In the genomic region with DNA sequence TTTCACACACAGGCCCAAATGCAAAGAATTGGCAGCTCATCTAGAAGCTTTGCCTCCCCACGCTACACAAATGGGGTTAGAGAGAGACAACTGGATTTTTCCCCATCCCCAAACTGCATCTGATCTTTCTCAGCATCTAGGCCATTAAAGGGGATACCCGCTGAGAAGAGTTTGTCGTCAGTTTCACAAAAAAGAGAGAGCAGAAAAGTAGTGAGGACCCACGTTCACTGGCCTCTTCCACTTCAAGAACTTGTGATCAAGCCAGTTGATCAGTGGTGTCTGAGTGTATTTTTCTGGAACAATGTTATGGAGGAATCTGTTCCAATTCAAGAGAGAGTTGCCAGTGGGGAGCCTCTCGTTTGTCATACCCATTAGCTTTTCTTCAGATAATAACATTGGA, we compare ENCODE assay signal across 8 mouse cellular contexts. TPM values are rescaled to one million over a fixed set of nuclear protein-coding genes. Genes with fewer than 3 reads are reported as not detected.
DNase-seq lines count a peak whose midpoint lies in the region; ATAC-seq lines count a peak whose summit lies in the region.
"Had no signal": no experiment of that assay in that cellular context is flagged by ENCODE, and none has a peak within 500 bp of the region (broad histone marks: within the 10 kb centered on the region; RNA-seq: fewer than 3 reads in every experiment).

No protein-coding gene starts in this region.

- under 1% methylated on average over 5 of the region's 5 CpGs for WGBS in forebrain, embryonic 12.5 days
- 9% methylated on average over 5 of the region's 5 CpGs for WGBS in limb, embryonic 13.5 days
- 4% methylated on average over 5 of the region's 5 CpGs for WGBS in stomach, embryonic 15.5 days

- ATAC-seq in megakaryocyte, adult 5-6 weeks (ENCODE audit: poor library complexity, severe bottlenecking) = no peak
- ATAC-seq in forebrain, embryonic 12.5 days (ENCODE audit: low FRiP score) = no peak
- ATAC-seq in limb, embryonic 13.5 days (ENCODE audit: low FRiP score, low read depth) = no peak
- ATAC-seq in stomach, embryonic 15.5 days (ENCODE audit: insufficient read depth, low FRiP score, low read depth) = no peak
- ATAC-seq in erythroid progenitor cell, adult 5-6 weeks (replicated peaks; ENCODE audit: low FRiP score, poor library complexity, severe bottlenecking) = no peak

- peak overlapping the region; percentile 66 for H3K4me2 ChIP-seq in forebrain, embryonic 12.5 days
- peak overlapping the region; percentile 72 for H3K4me2 ChIP-seq in limb, embryonic 13.5 days (replicated peaks)
- H3K4me2 ChIP-seq in stomach, embryonic 15.5 days = peak overlapping the region; percentile 55

- H3K27ac ChIP-seq in forebrain, embryonic 12.5 days = peak overlapping the region; percentile 76
- no peak overlapping the region; the same call in 1 of the 2 replicates for H3K27ac ChIP-seq in limb, embryonic 13.5 days
- H3K27ac ChIP-seq in stomach, embryonic 15.5 days = peak overlapping the region; percentile 49; the same call in 1 of the 2 replicates

- no peaks in the 10 kb centered on the region for H3K9me3 ChIP-seq in megakaryocyte, embryonic 14.5 days
- H3K9me3 ChIP-seq in forebrain, embryonic 12.5 days = no peaks in the 10 kb centered on the region
- H3K9me3 ChIP-seq in limb, embryonic 13.5 days = no peaks in the 10 kb centered on the region
- H3K9me3 ChIP-seq in stomach, embryonic 15.5 days = no peaks in the 10 kb centered on the region

- H3K4me1 ChIP-seq in megakaryocyte, embryonic 14.5 days = peaks cover 32% of the 10 kb centered on the region
- peaks cover 41% of the 10 kb centered on the region for H3K4me1 ChIP-seq in forebrain, embryonic 12.5 days
- peaks cover 39% of the 10 kb centered on the region for H3K4me1 ChIP-seq in limb, embryonic 13.5 days
- H3K4me1 ChIP-seq in stomach, embryonic 15.5 days = peaks cover 16% of the 10 kb centered on the region; the same call in 1 of the 2 replicates

- H3K9ac ChIP-seq in forebrain, embryonic 12.5 days = peak overlapping the region; percentile 97
- peak overlapping the region; percentile 92 for H3K9ac ChIP-seq in limb, embryonic 13.5 days
- H3K9ac ChIP-seq in stomach, embryonic 15.5 days = peak overlapping the region; percentile 41; the same call in 1 of the 2 replicates

- DNase-seq in thymus, postnatal 0 days (ENCODE audit: low spot score) = no peak
- DNase-seq: kidney, adult 9 months had no signal

- peaks cover 8% of the 10 kb centered on the region for H3K36me3 ChIP-seq in megakaryocyte, embryonic 14.5 days (replicated peaks; ENCODE audit: low read length)
- no peaks in the 10 kb centered on the region for H3K36me3 ChIP-seq in forebrain, embryonic 12.5 days (replicated peaks)
- H3K36me3 ChIP-seq in limb, embryonic 13.5 days = no peaks in the 10 kb centered on the region
- no peaks in the 10 kb centered on the region for H3K36me3 ChIP-seq in stomach, embryonic 15.5 days

- no peaks in the 10 kb centered on the region for H3K27me3 ChIP-seq in megakaryocyte, embryonic 14.5 days (replicated peaks)
- H3K27me3 ChIP-seq in forebrain, embryonic 12.5 days = no peaks in the 10 kb centered on the region
- peaks cover 19% of the 10 kb centered on the region for H3K27me3 ChIP-seq in limb, embryonic 13.5 days
- no peaks in the 10 kb centered on the region for H3K27me3 ChIP-seq in stomach, embryonic 15.5 days (replicated peaks)

- H3K4me3 ChIP-seq in megakaryocyte, embryonic 14.5 days (replicated peaks) = peak overlapping the region; percentile 95
- H3K4me3 ChIP-seq in forebrain, embryonic 12.5 days (replicated peaks) = peak overlapping the region; percentile 84
- peak overlapping the region; percentile 86 for H3K4me3 ChIP-seq in limb, embryonic 13.5 days
- H3K4me3 ChIP-seq in stomach, embryonic 15.5 days (replicated peaks) = peak overlapping the region; percentile 43

RNA-seq across cellular contexts. Expression of gene Pbx1, which starts 2.7 kb away (rescaled TPM):
- polyA plus RNA-seq in megakaryocyte, embryonic 14.5 days (2012; ENCODE audit: insufficient read depth, low replicate concordance) = 49.8 and 80.6 TPM in 2 replicates
- total RNA-seq in megakaryocyte, adult 5-6 weeks (2015) = 11.6 and 14.0 TPM in 2 replicates
- 11.2 and 17.6 TPM in 2 replicates for total RNA-seq in megakaryocyte, adult 5-6 weeks (2017)
- polyA plus RNA-seq in forebrain, embryonic 12.5 days (2016; fragmentation: Nextera tagmentation; extraction: Ambion mirVana) = 69.4 and 72.2 TPM in 2 replicates
- polyA plus RNA-seq in limb, embryonic 13.5 days (2015; fragmentation: Nextera tagmentation; extraction: Ambion mirVana) = 31.6 and 33.0 TPM in 2 replicates
- 35.1 and 36.2 TPM in 2 replicates for polyA plus RNA-seq in stomach, embryonic 15.5 days (2015; fragmentation: Nextera tagmentation; extraction: Ambion mirVana)
- total RNA-seq in erythroid progenitor cell, adult 5-6 weeks (2015; ENCODE audit: low replicate concordance) = 2.5 and 4.6 TPM in 2 replicates
- total RNA-seq in erythroid progenitor cell, adult 5-6 weeks (2017; ENCODE audit: low replicate concordance) = 1.3 and 2.1 TPM in 2 replicates
- polyA plus RNA-seq in thymus, postnatal 0 days (2015; fragmentation: Nextera tagmentation; extraction: Ambion mirVana) = 4.6 and 5.8 TPM in 2 replicates

Comparison
In these comparisons a context has a peak if more than half of its experiments do, and no peak if none do; other contexts are left out.
1. H3K4me3 ChIP-seq: peak in every context shown above with its lines; median percentile 95 in megakaryocyte, embryonic 14.5 days; 86 in limb, embryonic 13.5 days; 84 in forebrain, embryonic 12.5 days; 43 in stomach, embryonic 15.5 days.
2. H3K9ac ChIP-seq: peak in every context shown above with its lines; median percentile 97 in forebrain, embryonic 12.5 days; 92 in limb, embryonic 13.5 days; 41 in stomach, embryonic 15.5 days.